Mouse (Mus musculus) stomach, embryonic 15.5 days (tissue): Measurements from ENCODE around the gene Ndrg4. TPM values are rescaled to one million over a fixed set of nuclear protein-coding genes. Genes with fewer than 3 reads are reported as not detected.

Experiments used
- ATAC-seq: fragments of 200-750 bp; cut with Nextera tagmentation; 2 replicates; pipeline ENCODE4 v1.8.0; 2017; ENCODE audit warnings: low read depth, moderate number of reproducible peaks, moderate TSS enrichment; ENCODE audit not compliant: insufficient read depth, low FRiP score
- H3K27ac ChIP-seq: fragments of 300-500 bp; sonication (generic); 2 replicates; pipeline ENCODE4 v1.5.1; 2015; ENCODE audit warnings: mild to moderate bottlenecking, inconsistent platforms
- H3K27me3 ChIP-seq: fragments of 300-500 bp; sonication (generic); replicated peaks from 2 replicates; pipeline ENCODE4 v1.6.1; 2015; ENCODE audit warnings: inconsistent platforms
- H3K36me3 ChIP-seq: fragments of 300-500 bp; sonication (generic); 2 replicates; pipeline ENCODE4 v1.6.1; 2015; ENCODE audit warnings: inconsistent platforms
- H3K4me1 ChIP-seq: fragments of 300-500 bp; sonication (generic); 2 replicates; pipeline ENCODE4 v1.6.1; 2015; ENCODE audit warnings: inconsistent platforms
- H3K4me2 ChIP-seq: fragments of 300-500 bp; sonication (generic); 2 replicates; pipeline ENCODE4 v1.6.1; 2015; ENCODE audit warnings: mild to moderate bottlenecking, inconsistent platforms
- H3K4me3 ChIP-seq: fragments of 300-500 bp; sonication (generic); replicated peaks from 2 replicates; pipeline ENCODE4 v1.5.1; 2015; ENCODE audit warnings: inconsistent platforms
- H3K9ac ChIP-seq: fragments of 300-500 bp; sonication (generic); 2 replicates; pipeline ENCODE4 v1.6.1; 2015; ENCODE audit warnings: inconsistent platforms
- H3K9me3 ChIP-seq: fragments of 300-500 bp; sonication (generic); 2 replicates; pipeline ENCODE4 v1.6.1; 2016; ENCODE audit warnings: inconsistent platforms
- WGBS: fragments of 180-500 bp; shearing (Covaris S2); methylation state at CpG from one replicate; pipeline ENCODE4 v1.1.7; 2015; 5-methylcytosine and 5-hydroxymethylcytosine counted together
- polyA plus RNA-seq: library from polyadenylated mRNA; unstranded; fragments of >200 nt; fragmentation: Nextera tagmentation; extraction: Ambion mirVana; gene quantifications from 2 replicates; pipeline ENCODE4 v1.2.1, GENCODE M21; 2015

Ndrg4 gene
- polyA plus RNA-seq, 1 experiment from 2014 or later: 16.7 TPM

DNA sequence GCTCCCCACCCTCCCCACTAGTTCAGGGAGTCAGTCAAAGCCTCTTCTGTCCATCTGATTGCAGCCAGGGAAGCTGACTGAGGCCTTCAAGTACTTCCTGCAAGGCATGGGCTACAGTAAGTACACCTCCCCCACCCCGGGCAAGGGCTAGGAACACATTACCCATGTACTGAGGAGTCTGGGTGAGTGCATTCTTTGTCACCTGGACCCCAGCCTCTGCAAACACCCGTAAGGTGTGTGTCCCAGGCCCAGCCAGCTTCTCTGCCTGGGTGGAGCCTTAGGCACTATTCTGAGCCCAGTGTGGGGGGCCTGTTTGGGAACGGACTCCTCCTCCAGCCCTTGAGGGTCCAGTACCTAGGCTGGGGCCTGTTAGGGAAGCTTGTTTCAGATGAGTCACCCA lies 34.2 kb downstream of the Ndrg4 start:
- no peaks in the 10 kb centered on the region for H3K9me3 ChIP-seq
- H3K27me3 ChIP-seq: no peaks in the 10 kb centered on the region
- no peak for ATAC-seq
- no peak overlapping the region for H3K4me2 ChIP-seq
- no peak overlapping the region for H3K9ac ChIP-seq
- peaks cover under 1% of the 10 kb centered on the region; the same call in 1 of the 2 replicates for H3K4me1 ChIP-seq
- no peaks in the 10 kb centered on the region for H3K36me3 ChIP-seq
- no peak overlapping the region for H3K4me3 ChIP-seq
- WGBS: 53% methylated on average over 3 of the region's 3 CpGs
- no peak overlapping the region for H3K27ac ChIP-seq

DNA sequence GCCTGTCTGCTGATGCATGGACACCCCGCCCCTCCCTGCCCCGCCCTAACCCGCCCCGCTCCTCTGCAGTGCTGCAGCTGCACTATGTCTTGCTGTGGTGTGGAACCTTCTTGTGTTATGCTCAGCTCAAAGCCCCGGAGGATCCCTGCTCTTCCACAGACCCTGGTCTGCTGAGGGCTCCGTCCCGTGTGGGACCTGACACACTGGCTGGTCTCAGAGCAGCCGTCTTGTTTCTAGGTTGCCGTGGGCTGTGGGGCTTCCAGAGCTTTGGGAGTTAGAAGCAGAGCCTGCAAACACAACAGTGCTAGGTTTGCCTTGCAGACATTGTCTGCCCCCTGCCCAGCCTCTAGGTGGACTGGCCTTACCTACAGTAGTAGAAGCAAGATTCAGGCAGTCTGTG lies 35.6 kb downstream of the Ndrg4 start:
- no peak for ATAC-seq
- no peaks in the 10 kb centered on the region for H3K36me3 ChIP-seq
- no peak overlapping the region for H3K4me3 ChIP-seq

DNA sequence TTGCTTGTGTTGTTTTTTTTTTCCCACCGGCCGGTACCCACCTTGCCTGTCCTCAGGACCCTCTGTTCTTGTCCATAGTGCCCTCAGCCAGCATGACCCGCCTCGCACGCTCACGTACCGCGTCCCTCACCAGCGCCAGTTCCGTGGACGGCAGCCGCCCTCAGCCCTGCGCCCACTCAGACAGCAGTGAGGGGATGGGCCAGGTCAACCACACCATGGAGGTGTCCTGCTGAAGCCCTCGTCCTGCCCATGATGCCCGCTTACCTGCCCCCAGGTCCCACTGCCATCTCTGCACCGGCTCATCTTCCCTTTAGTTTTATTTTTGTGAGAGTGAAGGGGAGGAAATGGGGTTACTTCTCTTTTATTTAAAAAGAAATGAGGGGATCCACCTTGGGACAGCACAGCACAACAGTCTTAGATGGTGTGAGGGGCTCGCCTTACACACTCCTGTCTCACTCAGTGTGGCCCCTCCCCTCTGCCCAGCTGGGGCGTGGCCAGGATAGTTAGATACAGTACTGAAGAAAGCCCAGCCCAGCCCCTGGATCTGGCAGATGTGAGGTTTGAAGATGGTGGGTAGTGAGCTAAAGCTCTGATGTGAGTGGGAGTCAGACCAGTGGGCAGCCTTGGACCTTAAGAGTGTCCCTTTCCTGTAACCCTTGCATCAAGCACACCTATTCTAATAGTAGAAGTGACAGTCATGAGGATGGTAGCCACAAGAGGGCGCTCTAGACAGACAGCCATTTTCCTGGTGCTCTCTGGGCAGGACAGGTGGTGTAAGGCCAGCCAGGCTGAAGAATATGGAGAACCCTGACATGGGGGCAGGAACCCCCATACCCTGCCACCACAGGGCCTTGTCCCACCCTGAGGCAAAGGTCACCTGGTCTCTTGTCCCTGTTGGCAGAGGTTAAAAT lies 36.6 kb downstream of the Ndrg4 start:
- no peak overlapping the region for H3K4me2 ChIP-seq
- peaks cover 13% of the 10 kb centered on the region for H3K4me1 ChIP-seq
- WGBS: 77% methylated on average over 19 of the region's 19 CpGs
- H3K27ac ChIP-seq: no peak overlapping the region
- no peaks in the 10 kb centered on the region for H3K27me3 ChIP-seq
- H3K36me3 ChIP-seq: peaks cover 9% of the 10 kb centered on the region
- H3K9me3 ChIP-seq: no peaks in the 10 kb centered on the region
- H3K4me3 ChIP-seq: no peak overlapping the region
- H3K9ac ChIP-seq: no peak overlapping the region
- no peak; the same call in 1 of the 2 replicates for ATAC-seq

More for the DNA sequence above, 35.6 kb downstream of the Ndrg4 start:
- H3K4me2 ChIP-seq: no peak overlapping the region
- H3K9me3 ChIP-seq: no peaks in the 10 kb centered on the region
- WGBS: 81% methylated on average over 9 of the region's 9 CpGs
- H3K27me3 ChIP-seq: no peaks in the 10 kb centered on the region
- no peak overlapping the region for H3K9ac ChIP-seq
- H3K4me1 ChIP-seq: peaks cover 13% of the 10 kb centered on the region
- no peak overlapping the region for H3K27ac ChIP-seq

DNA sequence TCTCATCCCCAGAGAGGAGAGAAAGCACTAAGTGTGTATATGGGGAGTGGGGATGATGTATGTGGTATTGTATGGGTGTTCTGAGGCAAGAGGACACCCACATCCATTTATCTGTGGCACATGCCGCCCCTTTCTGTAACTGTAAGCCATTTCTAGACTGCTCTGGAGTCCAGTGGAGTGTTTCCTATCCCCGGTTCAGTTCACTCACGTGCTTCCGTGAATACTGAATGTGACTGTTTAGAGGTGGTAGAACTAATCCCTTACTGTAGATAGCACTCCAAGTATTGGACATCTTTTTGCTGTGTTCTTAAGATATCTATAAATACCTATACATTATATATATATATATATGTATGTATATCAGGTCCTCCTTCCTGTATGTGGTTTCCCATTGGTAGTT lies 37.6 kb downstream of the Ndrg4 start:
- Histone ChIP-seq H3K4me1 (peaks cover 13% of the 10 kb centered on the region), H3K4me3 (no peak overlapping the region), H3K9ac (no peak overlapping the region), H3K4me2 (no peak overlapping the region), H3K27ac (no peak overlapping the region), H3K27me3 (no peaks in the 10 kb centered on the region), H3K9me3 (no peaks in the 10 kb centered on the region), H3K36me3 (peaks cover 14% of the 10 kb centered on the region)
- WGBS: 93% methylated on average over 4 of the region's 4 CpGs
- ATAC-seq: no peak

DNA sequence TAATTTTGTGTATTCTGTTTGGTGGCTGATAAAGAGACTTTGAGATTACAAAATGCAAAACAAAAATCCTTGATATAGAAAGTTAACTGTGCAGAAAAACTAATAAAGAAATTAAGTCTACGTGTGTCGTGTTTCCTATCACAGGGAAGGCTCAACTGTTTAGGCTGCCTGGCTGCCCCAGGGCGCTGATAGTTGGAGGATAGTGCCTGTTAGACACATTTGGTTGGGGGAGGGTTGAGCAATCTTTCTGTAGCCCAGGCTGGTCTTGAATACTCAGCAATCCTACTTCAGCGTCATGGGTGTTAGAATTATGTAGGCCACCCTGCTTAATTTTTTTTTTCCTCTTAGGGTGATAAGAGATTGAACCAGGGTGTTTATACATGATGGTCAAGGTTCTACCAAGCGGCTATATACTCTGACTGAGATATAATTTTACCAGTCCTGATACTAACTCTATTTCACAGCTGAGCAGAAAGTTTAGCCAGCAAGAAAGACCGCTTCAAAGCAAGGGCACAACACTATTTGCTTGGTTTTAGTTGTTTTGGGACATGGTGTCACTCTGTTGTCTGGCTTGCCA lies 38.1 kb downstream of the Ndrg4 start:
- Histone ChIP-seq H3K9ac (no peak overlapping the region), H3K4me3 (peak overlapping the region; percentile 89; the same call in 1 of the 2 replicates), H3K4me1 (peaks cover 13% of the 10 kb centered on the region), H3K27me3 (no peaks in the 10 kb centered on the region), H3K9me3 (no peaks in the 10 kb centered on the region), H3K27ac (no peak overlapping the region), H3K4me2 (peak overlapping the region; percentile 89), H3K36me3 (peaks cover 14% of the 10 kb centered on the region)
- 85% methylated on average over 6 of the region's 6 CpGs for WGBS
- no peak for ATAC-seq

DNA sequence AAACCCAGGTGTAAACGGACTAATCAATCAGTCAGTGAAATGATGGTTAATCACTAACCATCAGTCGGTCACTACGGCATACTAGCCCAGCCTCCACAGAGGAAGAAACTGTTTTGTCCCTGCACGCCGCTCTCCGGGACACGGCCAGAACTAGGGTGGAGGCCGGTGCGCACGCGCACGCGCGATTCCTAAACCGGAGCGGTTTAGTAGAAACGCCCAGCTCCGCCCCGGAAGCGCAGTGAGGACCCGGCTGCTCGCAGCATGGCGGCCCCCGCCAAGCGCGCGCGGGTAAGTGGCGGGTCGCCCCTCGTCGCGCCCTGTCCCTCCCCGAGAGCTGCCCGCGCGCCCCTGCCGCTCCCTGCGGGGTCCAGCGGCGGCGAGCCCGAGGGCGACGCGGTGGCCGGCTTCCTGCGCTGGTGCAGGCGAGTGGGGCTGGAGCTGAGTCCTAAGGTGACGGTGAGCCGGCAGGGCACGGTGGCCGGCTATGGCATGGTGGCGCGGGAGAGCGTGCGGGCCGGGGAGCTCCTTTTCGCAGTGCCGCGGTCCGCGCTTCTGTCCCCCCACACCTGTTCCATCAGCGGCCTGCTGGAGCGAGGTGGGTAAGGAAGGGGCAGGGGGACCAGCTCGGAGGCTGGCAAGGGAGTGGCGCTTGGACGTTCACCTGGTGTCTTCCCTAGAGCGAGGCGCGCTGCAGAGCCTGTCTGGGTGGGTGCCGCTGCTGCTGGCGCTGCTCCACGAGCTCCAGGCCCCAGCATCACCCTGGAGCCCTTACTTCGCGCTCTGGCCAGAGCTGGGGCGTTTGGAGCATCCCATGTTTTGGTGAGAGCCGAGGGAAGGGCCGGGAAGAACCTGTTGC lies 39.1 kb downstream of the Ndrg4 start, which contains the start of gene Setd6:
Setd6 (plus strand) TSS at position 206 of the 856 bp plus-strand sequence.
- H3K9ac ChIP-seq: peak within 1 kb of the TSS; percentile 74
- H3K36me3 ChIP-seq: peaks cover 14% of the 10 kb centered on the region
- H3K27me3 ChIP-seq: no peaks in the 10 kb centered on the region
- ATAC-seq: peak; percentile 86
- peak within 1 kb of the TSS; percentile 89 for H3K4me3 ChIP-seq
- peak within 1 kb of the TSS; percentile 89 for H3K4me2 ChIP-seq
- no peaks in the 10 kb centered on the region for H3K9me3 ChIP-seq
- H3K27ac ChIP-seq: peak within 1 kb of the TSS; percentile 64; the same call in 1 of the 2 replicates
- WGBS: under 1% methylated on average over 78 of the region's 79 CpGs
- peaks cover 13% of the 10 kb centered on the region for H3K4me1 ChIP-seq

DNA sequence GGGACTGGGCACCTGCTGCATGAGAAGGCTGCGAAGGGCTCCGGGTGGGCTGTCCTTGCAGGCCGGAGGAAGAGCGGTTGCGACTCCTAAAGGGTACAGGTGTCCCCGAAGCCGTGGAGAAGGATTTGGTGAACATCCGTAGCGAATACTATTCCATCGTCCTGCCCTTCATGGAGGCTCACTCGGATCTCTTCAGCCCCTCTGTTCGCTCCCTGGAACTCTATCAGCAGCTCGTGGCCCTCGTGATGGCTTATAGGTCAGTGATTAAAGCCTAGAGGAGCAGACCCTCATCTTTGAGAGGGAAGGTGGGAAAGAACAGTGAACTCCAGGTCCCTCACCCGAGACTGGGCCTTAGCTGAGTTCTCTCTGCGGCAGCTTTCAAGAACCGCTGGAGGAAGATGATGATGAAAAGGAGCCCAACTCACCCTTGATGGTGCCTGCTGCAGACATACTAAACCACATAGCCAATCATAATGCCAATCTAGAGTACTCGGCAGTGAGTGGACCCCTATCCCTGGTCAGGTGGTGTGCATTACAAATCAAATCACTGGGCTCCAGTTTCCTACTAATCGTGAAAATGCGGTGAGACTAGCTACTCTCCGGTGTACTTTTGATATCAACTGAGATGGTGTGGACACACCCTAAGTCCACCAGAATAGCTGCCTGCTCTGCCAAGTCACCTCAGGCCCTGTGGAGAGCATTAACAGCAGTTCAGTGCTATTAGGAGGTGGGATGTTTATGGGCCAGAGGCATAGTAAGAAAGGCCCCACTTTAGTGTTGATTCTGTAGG lies 40.0 kb downstream of the Ndrg4 start:
- 16% methylated on average over 21 of the region's 21 CpGs for WGBS
- 0 out of 2 replicates have a peak overlapping the region, but pooled peaks have one; percentile 64 for H3K27ac ChIP-seq
- no peak for ATAC-seq

DNA sequence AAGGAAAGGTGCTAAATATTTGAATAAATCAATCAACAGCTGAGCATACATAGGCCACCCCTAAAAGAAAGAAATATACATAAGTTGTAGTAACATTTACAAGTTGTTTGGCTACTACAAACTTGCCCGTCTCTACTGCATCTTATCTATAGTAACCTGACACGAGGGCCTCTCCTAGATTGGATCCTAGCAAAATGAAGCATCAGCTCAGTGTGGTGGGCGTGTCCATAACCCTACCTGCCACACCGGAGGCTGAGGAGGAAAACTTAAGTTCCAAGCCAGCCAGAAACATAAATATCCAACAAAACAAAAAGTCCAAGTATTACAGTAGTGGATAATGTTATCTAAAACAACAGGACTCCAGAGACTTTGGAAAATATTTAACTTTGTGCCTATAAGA lies 50.8 kb downstream of the Ndrg4 start:
- H3K9me3 ChIP-seq: no peaks in the 10 kb centered on the region
- WGBS: 74% methylated on average over 4 of the region's 4 CpGs
- no peak overlapping the region for H3K4me3 ChIP-seq
- H3K27ac ChIP-seq: no peak overlapping the region
- H3K36me3 ChIP-seq: peaks cover 68% of the 10 kb centered on the region
- no peak overlapping the region for H3K9ac ChIP-seq
- no peak overlapping the region for H3K4me2 ChIP-seq
- no peaks in the 10 kb centered on the region for H3K27me3 ChIP-seq
- ATAC-seq: no peak
- H3K4me1 ChIP-seq: no peaks in the 10 kb centered on the region

More for the DNA sequence above, 40.0 kb downstream of the Ndrg4 start:
- Histone ChIP-seq H3K27me3 (no peaks in the 10 kb centered on the region), H3K4me2 (peak overlapping the region; percentile 89), H3K9me3 (no peaks in the 10 kb centered on the region), H3K36me3 (peaks cover 17% of the 10 kb centered on the region), H3K4me3 (peak overlapping the region; percentile 89), H3K9ac (peak overlapping the region; percentile 74), H3K4me1 (peaks cover 13% of the 10 kb centered on the region)

DNA sequence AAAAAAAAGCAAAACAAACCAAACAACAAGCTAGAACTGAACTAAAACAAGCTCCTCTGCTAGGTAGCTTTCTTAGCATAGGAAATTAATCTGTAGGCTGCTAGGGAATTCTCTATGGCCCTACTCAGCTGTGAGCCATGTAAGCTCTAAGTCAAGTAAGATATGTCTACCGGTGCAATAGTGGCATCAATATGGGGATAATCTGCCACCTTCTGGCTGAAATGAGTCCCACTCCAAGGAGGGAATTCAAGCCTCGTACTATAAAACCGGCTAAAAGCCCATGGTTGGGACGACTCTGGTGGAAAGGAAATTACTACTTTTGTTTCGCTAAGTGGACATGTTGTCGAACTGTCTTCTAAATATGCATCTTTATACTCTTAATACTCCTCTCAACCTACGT lies 61.8 kb downstream of the Ndrg4 start:
- H3K9ac ChIP-seq: no peak overlapping the region
- no peaks in the 10 kb centered on the region for H3K27me3 ChIP-seq
- no peak overlapping the region for H3K4me3 ChIP-seq
- ATAC-seq: no peak
- H3K4me1 ChIP-seq: no peaks in the 10 kb centered on the region
- 79% methylated on average over 7 of the region's 7 CpGs for WGBS
- H3K4me2 ChIP-seq: no peak overlapping the region
- no peak overlapping the region for H3K27ac ChIP-seq
- no peaks in the 10 kb centered on the region for H3K9me3 ChIP-seq
- peaks cover 58% of the 10 kb centered on the region for H3K36me3 ChIP-seq

DNA sequence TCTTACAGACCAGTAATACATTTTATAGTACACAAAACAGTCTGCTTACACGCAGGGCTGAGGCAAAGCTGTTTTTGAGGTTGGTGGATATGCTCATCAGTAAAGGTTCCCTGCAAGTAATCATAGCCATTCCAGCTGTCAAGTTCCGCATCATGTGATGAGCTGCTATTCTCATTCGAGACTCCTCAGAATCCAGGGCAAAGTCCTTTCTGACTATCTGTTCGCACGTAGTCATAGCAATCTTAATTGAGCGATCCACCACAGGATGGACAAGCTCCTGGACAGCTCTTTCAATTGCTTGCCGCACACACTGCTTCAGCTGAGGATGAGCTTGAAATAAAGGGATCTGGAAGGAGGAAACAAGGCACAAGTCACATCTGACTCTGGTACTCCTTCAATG lies 65.0 kb downstream of the Ndrg4 start:
- Histone ChIP-seq H3K4me1 (no peaks in the 10 kb centered on the region), H3K9ac (no peak overlapping the region), H3K9me3 (no peaks in the 10 kb centered on the region), H3K4me3 (no peak overlapping the region), H3K27ac (no peak overlapping the region), H3K36me3 (peaks cover 66% of the 10 kb centered on the region), H3K27me3 (no peaks in the 10 kb centered on the region), H3K4me2 (no peak overlapping the region)
- ATAC-seq: no peak
- 89% methylated on average over 7 of the region's 7 CpGs for WGBS

DNA sequence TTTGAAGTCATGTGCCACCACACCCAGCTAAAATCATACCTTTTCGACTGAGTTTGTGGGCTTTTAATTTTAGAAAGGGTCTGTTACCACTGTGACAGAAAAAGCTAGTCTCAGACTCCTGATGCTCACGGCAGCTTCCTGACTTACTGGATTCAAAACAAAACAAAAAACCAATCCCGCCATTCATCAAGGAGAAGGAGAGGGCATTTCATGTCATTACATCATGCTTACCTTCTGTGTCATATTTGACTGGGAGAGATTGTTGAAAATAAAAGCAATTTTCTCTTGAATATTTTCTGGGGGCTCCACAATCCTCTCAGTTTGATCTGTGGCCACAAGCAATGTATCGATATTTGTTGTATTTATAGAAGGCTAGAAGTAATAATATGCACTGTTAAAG lies 71.2 kb downstream of the Ndrg4 start:
- no peaks in the 10 kb centered on the region for H3K4me1 ChIP-seq
- no peak overlapping the region for H3K9ac ChIP-seq
- peaks cover 64% of the 10 kb centered on the region for H3K36me3 ChIP-seq
- H3K4me2 ChIP-seq: no peak overlapping the region
- H3K27me3 ChIP-seq: no peaks in the 10 kb centered on the region
- H3K9me3 ChIP-seq: no peaks in the 10 kb centered on the region
- no peak for ATAC-seq
- H3K27ac ChIP-seq: no peak overlapping the region
- H3K4me3 ChIP-seq: no peak overlapping the region
- WGBS: 90% methylated on average over 4 of the region's 4 CpGs
